In the genomic region with DNA sequence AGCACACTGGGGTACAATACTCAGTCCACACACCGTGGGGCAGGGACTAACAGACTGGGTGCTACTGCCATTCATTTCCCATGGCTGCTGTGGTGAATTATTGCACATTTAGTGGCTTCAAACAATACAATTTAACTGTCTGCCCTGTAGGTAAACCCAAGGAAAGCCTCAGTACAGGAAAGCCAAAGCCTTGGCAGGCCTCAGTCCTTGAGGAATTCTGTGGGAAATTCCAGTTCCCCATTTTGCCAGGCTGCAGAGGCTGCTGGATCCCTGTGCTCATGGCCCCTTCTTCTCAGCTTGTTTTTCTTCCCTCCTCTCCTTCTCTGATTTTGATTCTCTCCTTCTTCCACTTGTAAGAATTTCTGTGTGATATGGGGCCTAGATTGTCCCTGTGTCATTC, we compare ENCODE assay signal across 20 mouse cellular contexts. TPM values are rescaled to one million over a fixed set of nuclear protein-coding genes. Genes with fewer than 3 reads are reported as not detected.
"Had no signal": no experiment of that assay in that cellular context is flagged by ENCODE, and none has a peak within 500 bp of the region (broad histone marks: within the 10 kb centered on the region; RNA-seq: fewer than 3 reads in every experiment).

No protein-coding gene starts in this region.

- H3K36me3 ChIP-seq: kidney, embryonic 15.5 days; midbrain, embryonic 12.5 days; midbrain, embryonic 15.5 days; neural tube, embryonic 12.5 days; neural tube, embryonic 15.5 days; stomach, embryonic 15.5 days had no signal

- ATAC-seq: liver, postnatal 0 days; lung, postnatal 0 days; midbrain, embryonic 15.5 days had no signal

- H3K4me3 ChIP-seq: kidney, embryonic 15.5 days; midbrain, embryonic 12.5 days; midbrain, embryonic 15.5 days; neural tube, embryonic 12.5 days; neural tube, embryonic 15.5 days; stomach, embryonic 15.5 days had no signal

- H3K27me3 ChIP-seq: midbrain, embryonic 15.5 days; neural tube, embryonic 12.5 days; neural tube, embryonic 15.5 days; stomach, embryonic 15.5 days had no signal

- H3K9ac ChIP-seq: kidney, embryonic 15.5 days; liver, embryonic 14.5 days; liver, postnatal 0 days; lung, embryonic 14.5 days; midbrain, embryonic 12.5 days; midbrain, embryonic 15.5 days; neural tube, embryonic 12.5 days; neural tube, embryonic 15.5 days; stomach, embryonic 15.5 days had no signal

- H3K4me2 ChIP-seq: kidney, embryonic 15.5 days; lung, embryonic 14.5 days; midbrain, embryonic 12.5 days; midbrain, embryonic 15.5 days; neural tube, embryonic 12.5 days; neural tube, embryonic 15.5 days; stomach, embryonic 15.5 days had no signal

- H3K9me3 ChIP-seq: kidney, embryonic 15.5 days; midbrain, embryonic 12.5 days; midbrain, embryonic 15.5 days; neural tube, embryonic 12.5 days; neural tube, embryonic 15.5 days; stomach, embryonic 15.5 days had no signal

- DNase-seq: kidney, adult 11 months; kidney, adult 8-10 months; kidney, postnatal 10 days; kidney, postnatal 36 days; liver, postnatal 0 days; lung, embryonic 14.5 days; right cerebral cortex, adult 18-20 months; right cerebral cortex, postnatal 25 days; spleen, adult 18-20 months; thymus, postnatal 25 days had no signal

- H3K27ac ChIP-seq: kidney, embryonic 15.5 days; liver, embryonic 14.5 days; macrophage; midbrain, embryonic 12.5 days; midbrain, embryonic 15.5 days; neural tube, embryonic 12.5 days; neural tube, embryonic 15.5 days; stomach, embryonic 15.5 days had no signal

RNA-seq across cellular contexts. Expression of gene Dchs2, which starts 12.8 kb away (rescaled TPM):
- total RNA-seq: megakaryocyte, adult 5-6 weeks had no signal
- polyA plus RNA-seq: macrophage had no signal
